Mouse (Mus musculus): Measurements from ENCODE around the gene Slc25a13.

GRCm38 (mm10) chr6:6162993-6163623 lies 53.9 kb downstream of the Slc25a13 start:
- TF ChIP-seq CTCF (conservative IDR thresholded peaks at IDR 0.05; ENCODE audit: low read length), result no peak
- TF ChIP-seq POU5F1 (IDR thresholded peaks at IDR 0.05; ENCODE audit: borderline replicate concordance, low read length), result no peak
